In the genomic region with DNA sequence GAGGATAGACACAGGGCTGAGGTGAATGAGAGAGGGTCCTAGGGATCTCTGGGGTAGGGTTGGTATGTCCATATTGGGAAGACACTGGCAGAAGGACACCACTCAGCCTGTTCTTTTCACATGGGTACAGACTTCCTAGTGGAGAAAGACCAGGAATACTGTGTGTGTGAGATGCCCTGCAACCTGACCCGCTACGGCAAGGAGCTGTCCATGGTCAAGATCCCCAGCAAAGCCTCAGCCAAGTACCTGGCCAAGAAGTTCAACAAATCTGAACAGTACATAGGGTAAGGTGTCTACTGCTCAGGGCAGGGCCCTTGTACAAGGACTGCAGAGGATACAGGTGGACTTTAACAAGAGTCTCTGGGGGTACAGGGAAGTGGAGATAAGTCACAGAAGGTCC, we compare ENCODE assay signal across 20 mouse cellular contexts. TPM values are rescaled to one million over a fixed set of nuclear protein-coding genes. Genes with fewer than 3 reads are reported as not detected.
"Had no signal": no experiment of that assay in that cellular context is flagged by ENCODE, and none has a peak within 500 bp of the region (broad histone marks: within the 10 kb centered on the region; RNA-seq: fewer than 3 reads in every experiment).

No protein-coding gene starts in this region.

- ATAC-seq: lung, postnatal 0 days; midbrain, embryonic 15.5 days had no signal

- H3K4me3 ChIP-seq: kidney, embryonic 15.5 days; limb, embryonic 13.5 days; megakaryocyte, embryonic 14.5 days; midbrain, embryonic 15.5 days; neural tube, embryonic 13.5 days; stomach, embryonic 15.5 days had no signal

- H3K9ac ChIP-seq: kidney, embryonic 15.5 days; limb, embryonic 13.5 days; liver, embryonic 14.5 days; midbrain, embryonic 15.5 days; neural tube, embryonic 13.5 days; stomach, embryonic 15.5 days had no signal

- H3K27ac ChIP-seq: kidney, embryonic 15.5 days; limb, embryonic 13.5 days; liver, embryonic 14.5 days; midbrain, embryonic 15.5 days; neural tube, embryonic 13.5 days; stomach, embryonic 15.5 days had no signal

- H3K27me3 ChIP-seq: midbrain, embryonic 15.5 days; neural tube, embryonic 13.5 days had no signal

- DNase-seq: kidney, adult 11 months; layer of hippocampus, adult 9-11 months; layer of hippocampus, postnatal 36 days; lung, adult 18-20 months; lung, postnatal 4 days; retina, postnatal 1 day; right cerebral cortex, postnatal 14 days; thymus, postnatal 36 days had no signal

- H3K9me3 ChIP-seq: kidney, embryonic 15.5 days; limb, embryonic 13.5 days; megakaryocyte, embryonic 14.5 days; midbrain, embryonic 15.5 days; neural tube, embryonic 13.5 days; stomach, embryonic 15.5 days had no signal

- H3K36me3 ChIP-seq: kidney, embryonic 15.5 days; limb, embryonic 13.5 days; stomach, embryonic 15.5 days had no signal

- H3K4me2 ChIP-seq: kidney, embryonic 15.5 days; limb, embryonic 13.5 days; midbrain, embryonic 11.5 days; midbrain, embryonic 15.5 days; neural tube, embryonic 13.5 days; stomach, embryonic 15.5 days had no signal

RNA-seq across cellular contexts. Expression of gene Gm17349, which starts 8.0 kb away (rescaled TPM):
- total RNA-seq: liver, adult 2 months; monocyte, adult 5-6 weeks had no signal
- polyA plus RNA-seq: kidney, embryonic 15.5 days; limb, embryonic 13.5 days; liver, embryonic 14.5 days; midbrain, embryonic 11.5 days; midbrain, embryonic 15.5 days; neural tube, embryonic 13.5 days; stomach, embryonic 15.5 days; thymus, postnatal 0 days had no signal

RNA-seq across cellular contexts. Expression of gene Asic1, which starts 27.1 kb away (rescaled TPM):
- total RNA-seq: liver, adult 2 months; monocyte, adult 5-6 weeks had no signal
